Mouse (Mus musculus): ENCODE results near the gene Tra2b.
"Not testable (repeated sequence)": the region's sequence is repeated elsewhere in the genome, so short reads cannot be mapped to it uniquely, and the experiment has no call there.

Gene Tra2b

GRCm38 (mm10) chr16:22265849-22266376, at the start of gene Tra2b:
TSS of gene Tra2b (minus strand) at chr16:22266005.
- in situ Hi-C loops (cut with MboI; ENCODE audit: unreplicated experiment in 2 of 2): loop anchor here (25.0 kb wide), 2 partner anchors 254 to 1554 kb away; partner anchors contain the start of genes Senp2 (in 2 of the 2), Clcn2 (in 1 of the 2) and Polr2h (in 1 of the 2)

GRCm38 (mm10) chr16:22310649-22311048, 44.8 kb upstream of the Tra2b start:
- in situ Hi-C loops (cut with MboI; ENCODE audit: unreplicated experiment in 2 of 2): loop anchor here in 1 of 2 experiments (10.0 to 25.0 kb wide), 3 partner anchors 244 to 1602 kb away; partner anchors contain the start of gene Kng2

DNA sequence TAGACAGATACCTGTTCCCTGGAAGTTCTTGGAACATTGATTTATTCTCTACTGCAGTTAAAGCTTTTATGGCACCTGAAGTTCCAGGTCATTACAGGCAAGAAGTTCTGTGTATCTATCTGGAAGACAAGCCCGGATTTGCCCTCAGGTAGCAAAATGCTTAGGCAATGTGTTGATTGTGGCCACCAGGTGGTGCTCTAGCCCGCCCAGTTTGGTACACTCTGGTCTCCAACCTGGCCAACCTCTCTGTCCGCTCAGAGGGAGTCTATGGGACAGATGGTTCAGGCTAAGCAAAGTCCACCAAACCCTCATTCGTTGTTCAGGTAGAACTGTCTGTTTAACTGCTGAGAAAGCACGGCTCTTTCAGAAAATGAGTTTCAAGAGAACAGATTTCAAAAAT, 36.8 kb upstream of the Tra2b start:
- in situ Hi-C loops (cut with MboI; ENCODE audit: unreplicated experiment in 2 of 2): loop anchor here (5.0 to 25.0 kb wide), 7 partner anchors 252 to 1610 kb away; partner anchors contain the start of genes Hrg (in 1 of the 2) and Kng2 (in 1 of the 2)

- in situ Hi-C loops (cut with MboI; ENCODE audit: unreplicated experiment in 2 of 2): loop anchor here (5.0 to 25.0 kb wide), 7 partner anchors 253 to 1611 kb away; partner anchors contain the start of genes Hrg (in 1 of the 2) and Kng2 (in 1 of the 2)
These were observed 35.6 kb upstream of the Tra2b start for GRCm38 (mm10) chr16:22301378-22301777.

- in situ Hi-C loops (cut with MboI; ENCODE audit: unreplicated experiment in 2 of 2): no loop called here
These were observed 31.1 kb upstream of the Tra2b start for GRCm38 (mm10) chr16:22296901-22297300.

DNA sequence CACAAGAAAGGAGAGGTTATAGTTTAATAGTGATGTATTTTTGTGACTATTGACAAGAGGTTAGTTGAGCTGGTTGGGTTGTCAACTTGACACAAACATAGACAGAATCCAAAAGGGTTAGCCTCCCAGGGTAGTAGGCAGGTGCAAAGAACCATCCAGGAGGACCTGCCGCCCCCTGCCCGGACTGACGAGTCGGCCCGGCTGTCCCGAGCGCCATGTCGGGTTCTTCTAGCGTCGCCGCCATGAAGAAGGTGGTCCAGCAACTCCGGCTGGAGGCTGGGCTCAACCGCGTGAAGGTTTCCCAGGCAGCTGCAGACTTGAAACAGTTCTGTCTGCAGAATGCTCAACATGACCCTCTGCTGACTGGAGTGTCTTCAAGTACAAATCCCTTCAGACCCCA, 29.0 kb upstream of the Tra2b start:
- in situ Hi-C loops (cut with MboI; ENCODE audit: unreplicated experiment in 2 of 2): not testable (repeated sequence)

GRCm38 (mm10) chr16:22293600-22293999, 27.8 kb upstream of the Tra2b start:
- in situ Hi-C loops (cut with MboI; ENCODE audit: unreplicated experiment in 2 of 2): no loop called here

- in situ Hi-C loops (cut with MboI; ENCODE audit: unreplicated experiment in 2 of 2): no loop called here
These were observed 26.6 kb upstream of the Tra2b start for GRCm38 (mm10) chr16:22292394-22292793.

DNA sequence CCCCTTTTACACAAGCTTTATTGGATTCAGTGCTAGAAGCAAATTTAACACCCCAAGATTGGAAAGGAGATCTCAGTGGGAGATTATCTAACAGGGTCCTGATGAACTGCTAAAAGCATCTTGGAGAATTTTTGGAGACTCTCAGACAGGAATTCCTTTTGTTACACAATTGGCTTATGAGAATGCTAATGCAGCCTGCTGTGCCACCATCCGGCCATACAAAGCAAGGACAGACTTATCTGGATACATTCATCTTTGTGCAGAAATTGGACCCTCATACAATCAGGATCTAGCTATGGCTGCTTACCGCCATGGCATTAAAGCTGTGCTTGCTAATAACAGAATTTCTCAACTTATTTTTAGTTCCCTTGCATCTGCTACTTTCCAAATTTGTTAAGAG, 23.8 kb upstream of the Tra2b start:
- in situ Hi-C loops (cut with MboI; ENCODE audit: unreplicated experiment in 2 of 2): no loop called here

DNA sequence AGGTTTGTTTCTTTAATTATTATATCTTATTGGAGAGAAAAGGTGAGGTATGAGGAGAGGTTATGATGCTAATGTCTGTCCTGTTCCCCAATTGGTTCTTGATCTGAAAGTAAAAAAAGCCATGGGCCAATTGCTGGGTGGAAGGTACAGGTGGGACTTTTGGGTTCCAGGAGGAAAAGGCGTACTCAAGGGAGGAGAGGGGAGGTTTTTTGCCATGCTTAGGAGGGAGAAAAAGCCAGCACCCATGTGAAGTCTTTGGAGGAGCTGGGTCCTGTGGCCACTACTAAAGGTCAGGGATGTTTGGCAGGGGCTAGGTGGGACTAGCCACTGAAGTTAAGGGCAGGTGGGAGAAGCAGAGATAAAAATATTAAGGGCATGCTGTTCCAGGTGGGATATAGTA, 21.2 kb upstream of the Tra2b start:
- in situ Hi-C loops (cut with MboI; ENCODE audit: unreplicated experiment in 2 of 2): no loop called here

DNA sequence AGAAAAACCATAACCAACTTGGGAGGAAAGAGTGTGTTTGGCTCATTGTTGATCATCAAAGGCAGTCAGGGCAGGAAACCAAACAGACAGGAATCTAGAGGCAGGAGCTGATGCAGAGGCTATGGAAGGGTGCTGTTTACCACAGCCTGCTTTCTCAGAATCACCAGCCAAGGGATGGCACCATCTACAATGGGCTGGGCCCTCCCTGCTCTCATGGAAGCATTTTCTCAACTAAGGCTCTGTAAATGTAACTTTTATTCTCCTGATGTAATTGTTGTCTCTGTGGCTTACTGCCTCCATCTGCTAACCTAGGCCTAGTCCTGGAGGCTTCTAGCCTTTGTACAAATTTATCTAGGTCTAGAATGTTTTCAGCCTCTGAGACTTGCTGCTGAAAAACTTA, 10.7 kb upstream of the Tra2b start:
- in situ Hi-C loops (cut with MboI; ENCODE audit: unreplicated experiment in 2 of 2): no loop called here

DNA sequence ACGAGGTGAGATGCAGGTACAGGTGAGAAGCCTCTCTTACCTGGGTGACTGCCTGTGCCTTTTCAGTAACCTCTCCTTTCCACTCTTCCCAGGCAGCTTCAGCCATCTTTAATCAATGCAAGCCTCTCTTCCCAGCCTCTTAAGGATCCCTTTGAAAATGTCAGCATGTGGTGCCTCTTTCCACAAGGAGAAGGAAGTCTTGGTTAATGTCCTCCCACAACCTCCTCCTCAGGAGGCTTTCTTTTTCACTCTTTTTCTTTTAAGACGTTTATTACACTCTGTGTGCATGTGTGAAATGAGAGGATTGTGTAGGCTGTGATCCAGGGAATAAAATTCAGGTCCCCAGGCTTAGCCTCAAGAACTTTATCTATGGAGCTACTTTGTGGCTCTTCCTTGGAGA, 9.3 kb upstream of the Tra2b start:
- in situ Hi-C loops (cut with MboI; ENCODE audit: unreplicated experiment in 2 of 2): no loop called here

DNA sequence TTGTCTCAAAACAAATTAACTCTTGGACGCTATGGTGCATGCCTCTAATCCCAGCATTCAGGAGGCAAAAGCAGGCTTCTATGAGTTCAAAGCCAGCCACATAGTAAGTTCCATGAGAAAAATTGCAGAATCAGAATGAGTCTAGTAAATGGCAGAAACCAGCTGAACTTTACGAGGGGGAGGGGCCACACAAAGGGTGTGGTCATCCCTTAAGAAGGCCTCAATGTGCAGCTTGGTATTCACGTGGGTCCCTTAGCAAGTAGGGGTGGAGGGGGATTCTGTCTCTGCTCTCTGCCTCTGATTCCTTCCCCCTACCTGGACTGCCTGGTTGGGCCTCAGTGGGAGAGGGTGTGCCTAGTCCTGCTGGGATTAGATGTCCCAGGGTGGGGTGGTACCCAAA, 4.7 kb upstream of the Tra2b start:
- in situ Hi-C loops (cut with MboI; ENCODE audit: unreplicated experiment in 2 of 2): loop anchor here (25.0 kb wide), 2 partner anchors 258 to 1558 kb away; partner anchors contain the start of genes Senp2 (in 2 of the 2), Clcn2 (in 1 of the 2) and Polr2h (in 1 of the 2)

GRCm38 (mm10) chr16:22266384-22266783, 579 bp upstream of the Tra2b start:
- in situ Hi-C loops (cut with MboI; ENCODE audit: unreplicated experiment in 2 of 2): loop anchor here (25.0 kb wide), 2 partner anchors 254 to 1554 kb away; partner anchors contain the start of genes Senp2 (in 2 of the 2), Clcn2 (in 1 of the 2) and Polr2h (in 1 of the 2)

DNA sequence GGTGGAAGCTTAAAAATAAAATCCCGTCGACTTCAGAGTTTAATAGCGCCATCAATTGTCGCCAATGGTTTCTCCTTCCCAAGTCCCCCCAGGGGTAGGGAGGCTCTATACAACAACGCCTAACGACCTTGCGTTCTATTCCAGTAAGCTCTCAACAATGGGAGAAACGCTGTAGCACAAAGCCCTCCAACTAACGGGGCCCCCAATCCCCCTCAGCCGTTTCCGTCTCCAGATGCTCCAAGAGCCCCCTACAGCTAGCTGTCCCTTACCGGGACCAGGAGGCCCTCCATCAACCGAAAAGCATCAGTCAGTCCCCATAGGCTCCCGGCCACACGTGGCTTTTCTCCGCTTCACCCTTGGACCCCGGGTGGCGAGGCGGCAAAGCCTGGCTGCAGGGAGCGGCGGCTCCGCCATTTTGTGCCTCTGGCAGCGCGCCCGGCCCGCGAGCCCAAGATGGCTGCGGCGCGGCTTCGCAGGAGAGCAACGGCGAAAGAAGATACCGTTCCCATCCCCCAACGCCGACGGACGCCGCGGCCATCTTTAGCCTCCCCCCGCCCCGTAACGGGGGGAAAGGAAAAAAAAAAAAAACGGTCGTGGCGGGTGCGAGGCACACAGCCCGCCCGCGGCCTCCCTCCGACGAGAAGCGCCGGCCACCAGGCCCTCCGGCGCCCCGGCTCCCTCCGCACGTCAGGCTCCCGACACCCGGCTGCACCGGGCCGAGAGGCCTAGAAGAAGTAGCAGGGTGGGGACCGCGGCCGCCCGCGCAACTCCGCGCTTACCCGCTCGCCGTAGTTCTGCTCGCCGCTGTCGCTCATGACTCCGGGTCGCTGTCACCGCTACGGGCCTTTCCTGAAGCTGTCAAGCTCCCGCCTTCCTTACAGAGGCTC, 600 bp downstream of the Tra2b start:
- in situ Hi-C loops (cut with MboI; ENCODE audit: unreplicated experiment in 2 of 2): loop anchor here (25.0 kb wide), 2 partner anchors 253 to 1553 kb away; partner anchors contain the start of genes Senp2 (in 2 of the 2), Clcn2 (in 1 of the 2) and Polr2h (in 1 of the 2)

- in situ Hi-C loops (cut with MboI; ENCODE audit: unreplicated experiment in 2 of 2): loop anchor here (25.0 kb wide), 2 partner anchors 252 to 1552 kb away; partner anchors contain the start of genes Senp2 (in 2 of the 2), Clcn2 (in 1 of the 2) and Polr2h (in 1 of the 2)
These were observed 1.4 kb downstream of the Tra2b start for GRCm38 (mm10) chr16:22264232-22264961.

DNA sequence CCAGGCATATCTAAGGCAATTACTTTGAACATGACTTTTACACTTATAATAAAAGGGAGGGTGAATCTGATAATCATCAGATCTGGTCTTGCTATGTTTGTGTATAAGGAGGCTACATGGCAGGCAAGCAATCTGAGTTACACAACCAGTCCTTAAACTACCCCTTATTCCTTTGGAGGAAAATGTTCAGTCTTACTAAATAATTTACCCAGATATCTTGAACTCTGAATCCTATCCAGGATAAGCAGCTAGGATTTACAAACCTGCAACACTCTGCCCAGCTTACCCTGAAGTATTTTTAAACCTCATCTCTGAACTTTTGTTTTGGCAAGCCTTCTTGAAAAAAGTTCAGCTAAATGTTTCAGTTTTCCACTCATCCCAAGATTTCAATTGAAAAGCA, 2.7 kb downstream of the Tra2b start:
- in situ Hi-C loops (cut with MboI; ENCODE audit: unreplicated experiment in 2 of 2): loop anchor here (25.0 kb wide), 2 partner anchors 251 to 1551 kb away; partner anchors contain the start of genes Senp2 (in 2 of the 2), Clcn2 (in 1 of the 2) and Polr2h (in 1 of the 2)

DNA sequence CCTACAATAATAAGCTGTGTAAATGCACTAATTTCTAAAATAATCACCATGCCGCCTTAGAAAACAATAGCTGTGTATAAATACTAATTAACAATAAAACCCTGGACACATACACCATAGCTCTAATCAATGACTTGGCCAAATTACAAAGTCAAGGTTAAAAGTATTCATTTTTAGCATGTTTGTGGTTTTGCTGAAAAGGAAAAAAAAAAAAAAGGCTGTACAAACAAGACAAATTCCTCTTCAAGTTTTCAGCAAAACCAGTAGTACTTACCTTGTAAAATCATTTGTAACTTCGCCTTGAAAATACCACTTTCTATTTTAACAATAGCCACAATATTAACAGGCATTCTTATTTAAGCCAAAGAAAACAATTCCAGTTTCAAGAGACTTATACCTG, 4.2 kb downstream of the Tra2b start:
- in situ Hi-C loops (cut with MboI; ENCODE audit: unreplicated experiment in 2 of 2): loop anchor here (25.0 kb wide), 2 partner anchors 249 to 1549 kb away; partner anchors contain the start of genes Senp2 (in 2 of the 2), Clcn2 (in 1 of the 2) and Polr2h (in 1 of the 2)

DNA sequence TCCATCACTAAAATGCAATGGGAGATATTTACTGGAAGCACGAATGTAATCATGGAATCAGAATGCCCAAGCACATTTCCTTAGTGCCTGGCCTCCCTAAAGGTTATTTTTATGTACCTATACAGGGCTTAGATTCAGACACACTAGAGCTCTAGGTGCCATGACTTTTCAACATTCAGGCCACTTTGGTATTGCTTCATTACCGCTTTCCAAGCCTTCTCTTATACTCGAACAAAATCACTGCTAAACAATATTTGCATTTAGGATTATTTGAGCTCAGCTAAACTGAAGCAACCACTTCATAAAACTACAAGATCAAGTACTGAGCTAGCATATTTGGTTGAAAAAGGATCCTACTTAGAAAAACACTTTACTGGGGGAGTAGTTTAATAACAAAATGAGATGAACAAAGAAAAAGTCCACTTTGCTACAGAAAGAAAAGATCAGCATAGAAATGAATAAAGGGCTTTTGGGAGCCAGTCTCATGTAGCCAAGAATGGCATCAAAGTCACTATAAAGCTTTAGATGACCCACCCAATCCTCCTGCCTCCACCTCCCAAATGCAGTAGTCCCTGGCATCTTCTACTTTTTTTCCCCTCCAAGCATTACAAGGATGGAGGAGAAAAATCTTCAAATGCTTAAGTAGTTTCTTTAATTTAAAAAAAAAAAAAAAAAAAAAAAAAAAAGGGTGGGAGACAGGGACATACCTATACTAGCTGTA, 5.2 kb downstream of the Tra2b start:
- in situ Hi-C loops (cut with MboI; ENCODE audit: unreplicated experiment in 2 of 2): loop anchor here (25.0 kb wide), 2 partner anchors 248 to 1548 kb away; partner anchors contain the start of genes Senp2 (in 2 of the 2), Clcn2 (in 1 of the 2) and Polr2h (in 1 of the 2)

All from v-Abl transformed pro-B cells (cell line).